In genomic region chr19:40970301-40970700, GRCm38 (mm10) we compare ENCODE assay signal across 23 mouse cellular contexts. TPM values are rescaled to one million over a fixed set of nuclear protein-coding genes. Genes with fewer than 3 reads are reported as not detected.
"Had no signal": no experiment of that assay in that cellular context is flagged by ENCODE, and none has a peak within 500 bp of the region (broad histone marks: within the 10 kb centered on the region; RNA-seq: fewer than 3 reads in every experiment).

No protein-coding gene starts in this region.

- H3K4me2 ChIP-seq: liver, embryonic 11.5 days; liver, embryonic 13.5 days; liver, embryonic 15.5 days; lung, embryonic 15.5 days; midbrain, embryonic 11.5 days; midbrain, embryonic 13.5 days; neural tube, embryonic 13.5 days; neural tube, embryonic 15.5 days had no signal

- ATAC-seq: liver, postnatal 0 days; lung, postnatal 0 days; midbrain, embryonic 13.5 days; midbrain, embryonic 16.5 days had no signal

- H3K36me3 ChIP-seq: liver, embryonic 13.5 days; liver, embryonic 15.5 days; lung, embryonic 15.5 days; midbrain, embryonic 13.5 days; neural tube, embryonic 13.5 days; neural tube, embryonic 15.5 days had no signal

- H3K9ac ChIP-seq: liver, embryonic 13.5 days; liver, embryonic 15.5 days; liver, postnatal 0 days; lung, embryonic 15.5 days; midbrain, embryonic 13.5 days; neural tube, embryonic 13.5 days; neural tube, embryonic 15.5 days had no signal

- H3K4me3 ChIP-seq: liver, embryonic 13.5 days; liver, embryonic 15.5 days; lung, embryonic 15.5 days; megakaryocyte, embryonic 14.5 days; midbrain, embryonic 13.5 days; myocyte; neural tube, embryonic 13.5 days; neural tube, embryonic 15.5 days had no signal

- DNase-seq: liver; liver, embryonic 13.5 days; liver, postnatal 0 days; lung, adult 2 months; lung, postnatal 14 days; right cerebral cortex, postnatal 14 days; thymus, adult 18-20 months; thymus, postnatal 14 days; thymus, postnatal 36 days had no signal

- H3K4me1 ChIP-seq: lung, embryonic 15.5 days; megakaryocyte, embryonic 14.5 days; midbrain, embryonic 13.5 days; neural tube, embryonic 13.5 days; neural tube, embryonic 15.5 days had no signal

- H3K9me3 ChIP-seq: liver, embryonic 13.5 days; liver, embryonic 15.5 days; lung, embryonic 15.5 days; megakaryocyte, embryonic 14.5 days; midbrain, embryonic 13.5 days; neural tube, embryonic 13.5 days; neural tube, embryonic 15.5 days had no signal

- H3K27ac ChIP-seq: liver, embryonic 13.5 days; liver, embryonic 15.5 days; lung, embryonic 15.5 days; macrophage; midbrain, embryonic 13.5 days; neural tube, embryonic 13.5 days; neural tube, embryonic 15.5 days had no signal

- H3K27me3 ChIP-seq: liver, embryonic 13.5 days; liver, embryonic 15.5 days; lung, embryonic 15.5 days; midbrain, embryonic 13.5 days; neural tube, embryonic 13.5 days; neural tube, embryonic 15.5 days had no signal

RNA-seq across cellular contexts. Expression of gene Dntt, which starts 58.8 kb away (rescaled TPM):
- polyA plus RNA-seq: liver, embryonic 11.5 days; liver, embryonic 15.5 days; lung, postnatal 0 days; midbrain, embryonic 11.5 days; stomach, embryonic 14.5 days; stomach, embryonic 16.5 days had no signal
